8 mouse cellular contexts compared by ENCODE assay signal in genomic region chr7:80246148-80246721, GRCm38 (mm10). TPM values are rescaled to one million over a fixed set of nuclear protein-coding genes. Genes with fewer than 3 reads are reported as not detected.
DNase-seq lines count a peak whose midpoint lies in the region; ATAC-seq and TF ChIP-seq lines count a peak whose summit lies in the region.

Ttll13 (plus strand) TSS chr7:80246376.

- whole genome bisulfite sequencing in forebrain, embryonic 14.5 days, result under 1% methylated on average over 48 of the region's 48 CpGs
- under 1% methylated on average over 48 of the region's 48 CpGs for WGBS in lung, adult 2 months

- peak; percentile 99 for DNase-seq in ES-CJ7 (ENCODE audit: low read depth, low spot score)
- peak; percentile 95 for DNase-seq in cerebellum, adult 11 months
- DNase-seq in forebrain, embryonic 14.5 days (ENCODE audit: low spot score), result peak; percentile 99
- DNase-seq in heart, postnatal 25 days (ENCODE audit: low spot score), result peak; percentile 94
- peak; percentile 94 to 98 for DNase-seq in layer of hippocampus, adult 18-20 months (ENCODE audit: low spot score in 2 of 2)
- DNase-seq in lung, adult 2 months, result peak; percentile 95
- DNase-seq in thymus, adult 18-20 months, result peak; percentile 94 to 95

- no peaks in the 10 kb centered on the region for H3K27me3 ChIP-seq in forebrain, embryonic 14.5 days (replicated peaks; ENCODE audit: control insufficient read depth, insufficient read depth, low read length)

- H3K4me2 ChIP-seq in forebrain, embryonic 14.5 days (ENCODE audit: low read length), result peak within 1 kb of the TSS; percentile 55

- peak within 1 kb of the TSS; percentile 69 for H3K9ac ChIP-seq in forebrain, embryonic 14.5 days (ENCODE audit: low read length)

- no peak for TF ChIP-seq CTCF in lung, adult 2 months (IDR thresholded peaks at IDR 0.05; ENCODE audit: insufficient read depth, low read length)

- H3K4me3 ChIP-seq in forebrain, embryonic 14.5 days (ENCODE audit: low read depth, low read length), result peak within 1 kb of the TSS; percentile 48
- peak within 1 kb of the TSS; percentile 69 for H3K4me3 ChIP-seq in lung, adult 2 months (replicated peaks; ENCODE audit: extremely low read depth, low read depth, low read length)

- no peaks in the 10 kb centered on the region for H3K36me3 ChIP-seq in forebrain, embryonic 14.5 days (ENCODE audit: control insufficient read depth, insufficient read depth, low read length)

- peak within 1 kb of the TSS; percentile 78 for H3K27ac ChIP-seq in forebrain, embryonic 14.5 days (ENCODE audit: low read depth, low read length)

- H3K4me1 ChIP-seq in forebrain, embryonic 14.5 days (ENCODE audit: control insufficient read depth, insufficient read depth, low read length), result no peaks in the 10 kb centered on the region
- no peaks in the 10 kb centered on the region for H3K4me1 ChIP-seq in lung, adult 2 months (ENCODE audit: control insufficient read depth, insufficient read depth, low read length)

- no peaks in the 10 kb centered on the region for H3K9me3 ChIP-seq in forebrain, embryonic 14.5 days (replicated peaks; ENCODE audit: control insufficient read depth, low read length)

- intact Hi-C loops in heart, postnatal 25 days (cut with DNase I), result no loop called here

- TF ChIP-seq POLR2A in lung, adult 2 months (IDR thresholded peaks at IDR 0.05; ENCODE audit: borderline replicate concordance, extremely low read depth, low read depth, low read length), result peak; percentile 35; the same call in 1 of the 2 replicates

- ATAC-seq in forebrain, embryonic 14.5 days, result peak; percentile 99
- peak; percentile 99 for ATAC-seq in neutrophil, adult 5-6 weeks (ENCODE audit: extremely low read depth, insufficient number of reproducible peaks, low FRiP score, poor library complexity, severe bottlenecking)

RNA-seq across cellular contexts. Expression of gene Ttll13, which starts in this region (rescaled TPM):
- polyA plus RNA-seq in forebrain, embryonic 14.5 days (2014; fragmentation: Nextera tagmentation; extraction: Ambion mirVana), result 0.87 and 1.2 TPM in 2 replicates
- total RNA-seq in heart, postnatal 25 days (2021), result under 1 TPM; 0.28 to 0.52 TPM
- 1 to 10 TPM; 1.9 to 2.8 TPM for total RNA-seq in layer of hippocampus, adult 18-20 months (2021)
- 1.2 and 1.3 TPM in 2 replicates for polyA plus RNA-seq in lung, adult 2 months (2012; rRNA removed)
- total RNA-seq in neutrophil, adult 5-6 weeks (2017), result 0.61 and 2.7 TPM in 2 replicates

Comparison
In these comparisons a context has a peak if more than half of its experiments do, and no peak if none do; other contexts are left out.
1. Peak in every context shown above with its lines: DNase-seq, ATAC-seq, H3K4me3 ChIP-seq and H3K27ac ChIP-seq.
2. Peak in DNase-seq in heart, postnatal 25 days; RNA of the gene not detected or under 1 TPM.